Mouse (Mus musculus) brain, adult 10 weeks (tissue): Measurements from ENCODE around the gene Rnf40. TPM values are rescaled to one million over a fixed set of nuclear protein-coding genes. Genes with fewer than 3 reads are reported as not detected.

Experiments
- polyA plus RNA-seq: library from polyadenylated mRNA; stranded (reverse); fragments of 350-450 nt; fragmentation: Illumina TruSeq; extraction: RNeasy Lipid Tissue Mini Kit (QIAGEN cat#74804); gene quantifications from one replicate; pipeline ENCODE4 v1.2.3, GENCODE M21; 2015; ENCODE audit warnings: low read depth, low replicate concordance

Rnf40 gene
- 30.1 TPM for polyA plus RNA-seq

GRCm38 (mm10) chr7:127588011-127588871 is at the start of gene Rnf40, which contains the start of gene Ccdc189:
Gene Rnf40 (plus strand): TSS chr7:127588767.
Gene Ccdc189 (minus strand): TSS chr7:127588595.

GRCm38 (mm10) chr7:127561340-127561858 is 27.2 kb upstream of the Rnf40 start, which contains the start of gene Tmem265:
Gene Tmem265 (plus strand): TSS chr7:127561390.

GRCm38 (mm10) chr7:127572895-127573471 is 15.6 kb upstream of the Rnf40 start, which contains the start of gene Phkg2:
Gene Phkg2 (plus strand): TSS chr7:127573340.

GRCm38 (mm10) chr7:127614891-127615843 is 26.6 kb downstream of the Rnf40 start, which contains the start of gene Zfp629:
Gene Zfp629 (minus strand): TSS chr7:127615797.

Other genes with a start within 250 kb of the Rnf40 start
- 11.7 TPM for gene Zfp768, start 243.2 kb upstream of the Rnf40 start, polyA plus RNA-seq
- 5.3 TPM for gene Zfp747, start 212.7 kb upstream of the Rnf40 start, polyA plus RNA-seq
- gene 9130019O22Rik, start 201.6 kb upstream of the Rnf40 start, polyA plus RNA-seq: 2.3 TPM
- gene E430018J23Rik, start 195.1 kb upstream of the Rnf40 start, polyA plus RNA-seq: 5.9 TPM
- gene Zfp764, start 181.9 kb upstream of the Rnf40 start, polyA plus RNA-seq: 5.1 TPM
- gene Zfp688, start 166.7 kb upstream of the Rnf40 start, polyA plus RNA-seq: 20.0 TPM
- gene Zfp689, start 139.6 kb upstream of the Rnf40 start, polyA plus RNA-seq: 4.0 TPM
- gene Prr14, start 129.2 kb upstream of the Rnf40 start, polyA plus RNA-seq: 26.1 TPM
- 44.8 TPM for gene Fbrs, start 109.6 kb upstream of the Rnf40 start, polyA plus RNA-seq
- gene Srcap, start 76.8 kb upstream of the Rnf40 start, polyA plus RNA-seq: 22.6 TPM
- gene Gm42715, start 69.2 kb upstream of the Rnf40 start, polyA plus RNA-seq: 11.1 TPM
- not detected for gene Tmem265, start 27.4 kb upstream of the Rnf40 start, polyA plus RNA-seq
- gene Phkg2, start 15.4 kb upstream of the Rnf40 start, polyA plus RNA-seq: 93.0 TPM
- gene Ccdc189, start 172 bp upstream of the Rnf40 start, polyA plus RNA-seq: 12.4 TPM
- gene Zfp629, start 27.0 kb downstream of the Rnf40 start, polyA plus RNA-seq: 10.7 TPM
- gene Bcl7c, start 120.2 kb downstream of the Rnf40 start, polyA plus RNA-seq: 25.9 TPM
- gene Ctf1, start 124.0 kb downstream of the Rnf40 start, polyA plus RNA-seq: 2.5 TPM
- gene Ctf2, start 143.4 kb downstream of the Rnf40 start, polyA plus RNA-seq: not detected
- 38.6 TPM for gene Fbxl19, start 155.8 kb downstream of the Rnf40 start, polyA plus RNA-seq
- gene Orai3, start 181.0 kb downstream of the Rnf40 start, polyA plus RNA-seq: 20.2 TPM
- gene Setd1a, start 187.9 kb downstream of the Rnf40 start, polyA plus RNA-seq: 21.5 TPM
- not detected for gene Gm49388, start 196.8 kb downstream of the Rnf40 start, polyA plus RNA-seq
- 13.3 TPM for gene Hsd3b7, start 211.8 kb downstream of the Rnf40 start, polyA plus RNA-seq
- gene Stx4a, start 235.5 kb downstream of the Rnf40 start, polyA plus RNA-seq: 88.0 TPM
- gene Stx1b, start 235.8 kb downstream of the Rnf40 start, polyA plus RNA-seq: 319 TPM